In the genomic region with DNA sequence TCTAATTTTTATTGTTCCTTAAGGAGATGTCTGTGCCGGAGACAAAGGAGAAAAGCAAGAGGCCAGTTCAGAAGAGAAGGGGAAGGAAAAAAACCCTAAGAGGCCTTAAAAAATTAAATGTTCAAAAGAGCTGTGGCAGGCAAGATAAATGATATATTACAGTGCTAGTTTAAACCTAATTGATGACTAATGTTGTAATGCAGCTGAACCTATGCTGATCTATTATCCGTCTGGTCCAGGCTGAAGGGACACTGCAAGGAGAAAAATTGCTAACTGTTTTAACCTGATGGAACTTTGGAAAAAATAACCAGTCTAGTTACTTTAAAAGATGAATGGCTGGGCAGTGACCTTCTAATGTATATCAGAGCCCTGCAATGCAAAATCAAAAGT, we compare ENCODE assay signal across 27 mouse cellular contexts. TPM values are rescaled to one million over a fixed set of nuclear protein-coding genes. Genes with fewer than 3 reads are reported as not detected.
DNase-seq lines count a peak whose midpoint lies in the region; ATAC-seq lines count a peak whose summit lies in the region.
"Had no signal": no experiment of that assay in that cellular context is flagged by ENCODE, and none has a peak within 500 bp of the region (broad histone marks: within the 10 kb centered on the region; RNA-seq: fewer than 3 reads in every experiment).

No protein-coding gene starts in this region.

- peak; percentile 58 for ATAC-seq in hindbrain, embryonic 11.5 days (ENCODE audit: low FRiP score)
- peak; percentile 20; the same call in 1 of the 2 replicates for ATAC-seq in midbrain, embryonic 15.5 days (replicated peaks)
- no peak for ATAC-seq in midbrain, embryonic 14.5 days (ENCODE audit: low FRiP score, low TSS enrichment)
- ATAC-seq in hindbrain, embryonic 16.5 days: peak; percentile 65; the same call in 1 of the 2 replicates
- ATAC-seq in neural tube, embryonic 14.5 days (ENCODE audit: low read depth): 0 out of 2 replicates have a peak, but pooled peaks have one; percentile 34
- ATAC-seq in kidney, embryonic 15.5 days (replicated peaks; ENCODE audit: low FRiP score): no peak
- ATAC-seq: forebrain, postnatal 0 days; intestine, embryonic 15.5 days had no signal

- no peak for DNase-seq in hindbrain, embryonic 11.5 days (ENCODE audit: low spot score)
- DNase-seq in hindbrain, embryonic 10.5 days (ENCODE audit: low spot score): no peak
- DNase-seq in midbrain, embryonic 14.5 days: no peak
- no peak for DNase-seq in layer of hippocampus, adult 18-20 months (ENCODE audit: low spot score in 2 of 2)
- DNase-seq: adrenal gland, adult 2 months; adrenal gland, postnatal 14 days; B cell, adult 2 months; cerebellum, adult 11 months; cerebellum, adult 2 months; cerebellum, postnatal 10 days; cerebellum, postnatal 36 days; embryo, embryonic 11 days; forebrain, postnatal 0 days; gastrocnemius, adult 2 months; gastrocnemius, postnatal 14 days; heart, adult 11 months had no signal

- no peak overlapping the region for H3K27ac ChIP-seq in hindbrain, embryonic 11.5 days (ENCODE audit: low read depth, low read length)
- no peak overlapping the region for H3K27ac ChIP-seq in hindbrain, embryonic 10.5 days
- no peak overlapping the region for H3K27ac ChIP-seq in midbrain, embryonic 15.5 days
- H3K27ac ChIP-seq in midbrain, embryonic 14.5 days (replicated peaks; ENCODE audit: low read depth, low read length): no peak overlapping the region
- H3K27ac ChIP-seq in hindbrain, embryonic 16.5 days (ENCODE audit: low read depth, low read length): no peak overlapping the region
- H3K27ac ChIP-seq in neural tube, embryonic 14.5 days (ENCODE audit: low read depth, low read length): no peak overlapping the region
- no peak overlapping the region for H3K27ac ChIP-seq in kidney, embryonic 15.5 days
- H3K27ac ChIP-seq: embryonic facial prominence, embryonic 10.5 days; embryonic facial prominence, embryonic 13.5 days; gastrocnemius, adult 2 months; intestine, embryonic 15.5 days had no signal

- H3K9ac ChIP-seq in hindbrain, embryonic 11.5 days (ENCODE audit: low read depth, low read length): no peak overlapping the region
- H3K9ac ChIP-seq in midbrain, embryonic 15.5 days: no peak overlapping the region
- no peak overlapping the region for H3K9ac ChIP-seq in midbrain, embryonic 14.5 days (replicated peaks; ENCODE audit: low read length)
- H3K9ac ChIP-seq in hindbrain, embryonic 16.5 days (ENCODE audit: low read depth, low read length): no peak overlapping the region
- H3K9ac ChIP-seq in neural tube, embryonic 14.5 days (replicated peaks; ENCODE audit: low read depth, low read length): no peak overlapping the region
- H3K9ac ChIP-seq in kidney, embryonic 15.5 days: no peak overlapping the region
- H3K9ac ChIP-seq: embryonic facial prominence, embryonic 13.5 days; forebrain, postnatal 0 days; intestine, embryonic 15.5 days had no signal

- no peaks in the 10 kb centered on the region for H3K27me3 ChIP-seq in hindbrain, embryonic 11.5 days (ENCODE audit: control insufficient read depth, insufficient read depth, low read length)
- no peaks in the 10 kb centered on the region for H3K27me3 ChIP-seq in hindbrain, embryonic 10.5 days (ENCODE audit: insufficient read depth, poor library complexity, severe bottlenecking)
- no peaks in the 10 kb centered on the region for H3K27me3 ChIP-seq in midbrain, embryonic 15.5 days (replicated peaks)
- no peaks in the 10 kb centered on the region for H3K27me3 ChIP-seq in midbrain, embryonic 14.5 days (ENCODE audit: control insufficient read depth, insufficient read depth, low read length)
- no peaks in the 10 kb centered on the region for H3K27me3 ChIP-seq in hindbrain, embryonic 16.5 days (replicated peaks; ENCODE audit: control insufficient read depth, insufficient read depth, low read length)
- H3K27me3 ChIP-seq in neural tube, embryonic 14.5 days (ENCODE audit: control insufficient read depth, insufficient read depth, low read length): no peaks in the 10 kb centered on the region
- no peaks in the 10 kb centered on the region for H3K27me3 ChIP-seq in kidney, embryonic 15.5 days
- H3K27me3 ChIP-seq: CH12.LX; embryonic facial prominence, embryonic 13.5 days; intestine, embryonic 15.5 days had no signal

- no peak overlapping the region for H3K4me2 ChIP-seq in hindbrain, embryonic 11.5 days (replicated peaks; ENCODE audit: low read depth, low read length)
- H3K4me2 ChIP-seq in midbrain, embryonic 15.5 days: no peak overlapping the region
- H3K4me2 ChIP-seq in midbrain, embryonic 14.5 days (ENCODE audit: low read length): no peak overlapping the region
- H3K4me2 ChIP-seq in hindbrain, embryonic 16.5 days (ENCODE audit: low read length): no peak overlapping the region
- no peak overlapping the region for H3K4me2 ChIP-seq in neural tube, embryonic 14.5 days (ENCODE audit: low read depth, low read length)
- H3K4me2 ChIP-seq in kidney, embryonic 15.5 days: no peak overlapping the region
- H3K4me2 ChIP-seq: embryonic facial prominence, embryonic 13.5 days; heart, embryonic 11.5 days; intestine, embryonic 15.5 days had no signal

- no peak overlapping the region for H3K4me3 ChIP-seq in hindbrain, embryonic 11.5 days (ENCODE audit: low read depth, low read length)
- H3K4me3 ChIP-seq in hindbrain, embryonic 10.5 days: no peak overlapping the region
- H3K4me3 ChIP-seq in midbrain, embryonic 15.5 days: no peak overlapping the region
- H3K4me3 ChIP-seq in midbrain, embryonic 14.5 days (replicated peaks; ENCODE audit: low read depth, low read length): no peak overlapping the region
- H3K4me3 ChIP-seq in hindbrain, embryonic 16.5 days (ENCODE audit: low read length): no peak overlapping the region
- H3K4me3 ChIP-seq in neural tube, embryonic 14.5 days (ENCODE audit: low read depth, low read length): no peak overlapping the region
- H3K4me3 ChIP-seq in kidney, embryonic 15.5 days (replicated peaks): no peak overlapping the region
- H3K4me3 ChIP-seq: embryonic facial prominence, embryonic 10.5 days; embryonic facial prominence, embryonic 13.5 days; erythroblast, embryonic 14.5 days; gastrocnemius, adult 2 months; intestine, embryonic 15.5 days had no signal

- no peaks in the 10 kb centered on the region for H3K4me1 ChIP-seq in hindbrain, embryonic 11.5 days (replicated peaks; ENCODE audit: control insufficient read depth, insufficient read depth, low read length)
- H3K4me1 ChIP-seq in hindbrain, embryonic 10.5 days (replicated peaks): 0 out of 2 replicates have a peak, but pooled peaks cover 8% of the 10 kb centered on the region
- 0 out of 2 replicates have a peak, but pooled peaks cover 3% of the 10 kb centered on the region for H3K4me1 ChIP-seq in midbrain, embryonic 15.5 days
- no peaks in the 10 kb centered on the region for H3K4me1 ChIP-seq in midbrain, embryonic 14.5 days (ENCODE audit: control insufficient read depth, insufficient read depth, low read length)
- H3K4me1 ChIP-seq in hindbrain, embryonic 16.5 days (ENCODE audit: control insufficient read depth, insufficient read depth, low read depth, low read length): no peaks in the 10 kb centered on the region
- no peaks in the 10 kb centered on the region; the same call in 1 of the 2 replicates for H3K4me1 ChIP-seq in neural tube, embryonic 14.5 days (ENCODE audit: control insufficient read depth, insufficient read depth, low read length)
- no peaks in the 10 kb centered on the region for H3K4me1 ChIP-seq in kidney, embryonic 15.5 days
- H3K4me1 ChIP-seq: embryonic facial prominence, embryonic 10.5 days; embryonic facial prominence, embryonic 13.5 days; intestine, embryonic 15.5 days had no signal

- H3K9me3 ChIP-seq in hindbrain, embryonic 11.5 days (ENCODE audit: control insufficient read depth, low read length): no peaks in the 10 kb centered on the region
- H3K9me3 ChIP-seq in hindbrain, embryonic 10.5 days: no peaks in the 10 kb centered on the region
- H3K9me3 ChIP-seq in midbrain, embryonic 15.5 days: no peaks in the 10 kb centered on the region
- no peaks in the 10 kb centered on the region for H3K9me3 ChIP-seq in midbrain, embryonic 14.5 days (ENCODE audit: control insufficient read depth, low read length)
- no peaks in the 10 kb centered on the region for H3K9me3 ChIP-seq in hindbrain, embryonic 16.5 days (ENCODE audit: control insufficient read depth, low read length)
- no peaks in the 10 kb centered on the region for H3K9me3 ChIP-seq in neural tube, embryonic 14.5 days (ENCODE audit: control insufficient read depth, low read length)
- H3K9me3 ChIP-seq in kidney, embryonic 15.5 days (replicated peaks): no peaks in the 10 kb centered on the region
- H3K9me3 ChIP-seq: embryonic facial prominence, embryonic 10.5 days; embryonic facial prominence, embryonic 13.5 days; G1E; intestine, embryonic 15.5 days had no signal

- WGBS in hindbrain, embryonic 11.5 days: 61% methylated on average over 2 of the region's 2 CpGs
- WGBS in hindbrain, embryonic 10.5 days: 74% methylated on average over 2 of the region's 2 CpGs
- WGBS in midbrain, embryonic 15.5 days: 66% methylated on average over 2 of the region's 2 CpGs
- WGBS in midbrain, embryonic 14.5 days: 79% methylated on average over 2 of the region's 2 CpGs
- 37% methylated on average over 2 of the region's 2 CpGs for WGBS in hindbrain, embryonic 16.5 days
- 29% methylated on average over 2 of the region's 2 CpGs for WGBS in neural tube, embryonic 14.5 days
- WGBS in kidney, embryonic 15.5 days: 55% methylated on average over 2 of the region's 2 CpGs

- H3K36me3 ChIP-seq in hindbrain, embryonic 11.5 days (ENCODE audit: control insufficient read depth, insufficient read depth, low read length): no peaks in the 10 kb centered on the region
- no peaks in the 10 kb centered on the region for H3K36me3 ChIP-seq in hindbrain, embryonic 10.5 days
- H3K36me3 ChIP-seq in midbrain, embryonic 15.5 days (replicated peaks): no peaks in the 10 kb centered on the region
- H3K36me3 ChIP-seq in midbrain, embryonic 14.5 days (ENCODE audit: control insufficient read depth, insufficient read depth, low read length): no peaks in the 10 kb centered on the region
- H3K36me3 ChIP-seq in hindbrain, embryonic 16.5 days (ENCODE audit: control insufficient read depth, insufficient read depth, low read length): no peaks in the 10 kb centered on the region
- H3K36me3 ChIP-seq in neural tube, embryonic 14.5 days (ENCODE audit: control insufficient read depth, insufficient read depth, low read length): no peaks in the 10 kb centered on the region
- no peaks in the 10 kb centered on the region for H3K36me3 ChIP-seq in kidney, embryonic 15.5 days
- H3K36me3 ChIP-seq: embryonic facial prominence, embryonic 10.5 days; embryonic facial prominence, embryonic 13.5 days; G1E; intestine, embryonic 15.5 days had no signal

RNA-seq across cellular contexts. Expression of gene Fggy, which starts 36.7 kb away (rescaled TPM):
- 9.9 and 11.1 TPM in 2 replicates for polyA plus RNA-seq in hindbrain, embryonic 11.5 days (2014; fragmentation: Nextera tagmentation; extraction: Ambion mirVana)
- polyA plus RNA-seq in hindbrain, embryonic 10.5 days (2016; fragmentation: Nextera tagmentation; extraction: Ambion mirVana): 6.2 and 7.5 TPM in 2 replicates
- 7.4 and 7.8 TPM in 2 replicates for polyA plus RNA-seq in midbrain, embryonic 15.5 days (2015; fragmentation: Nextera tagmentation; extraction: Ambion mirVana)
- 8.5 and 8.8 TPM in 2 replicates for polyA plus RNA-seq in midbrain, embryonic 14.5 days (2014; fragmentation: Nextera tagmentation; extraction: Ambion mirVana)
- polyA plus RNA-seq in hindbrain, embryonic 16.5 days (2015; fragmentation: Nextera tagmentation; extraction: Ambion mirVana): 6.9 and 8.8 TPM in 2 replicates
- polyA plus RNA-seq in neural tube, embryonic 14.5 days (2014; fragmentation: Nextera tagmentation; extraction: Ambion mirVana): 8.4 and 9.3 TPM in 2 replicates
- 10 to 100 TPM; 14.9 to 15.5 TPM for total RNA-seq in layer of hippocampus, adult 18-20 months (2021)
- 25.4 and 30.0 TPM in 2 replicates for polyA plus RNA-seq in kidney, embryonic 15.5 days (2015; fragmentation: Nextera tagmentation; extraction: Ambion mirVana)
- total RNA-seq: G1E had no signal
- polyA plus RNA-seq: erythroblast, embryonic 14.5 days; G1E had no signal

Comparison
In these comparisons a context has a peak if more than half of its experiments do, and no peak if none do; other contexts are left out.
1. ATAC-seq: peak in hindbrain, embryonic 11.5 days (single experiment), midbrain, embryonic 15.5 days (single experiment), hindbrain, embryonic 16.5 days (single experiment) and neural tube, embryonic 14.5 days (single experiment); none in midbrain, embryonic 14.5 days (single experiment) and kidney, embryonic 15.5 days (single experiment).